Mouse (Mus musculus): Measurements from ENCODE around the gene Klc4.

Klc4 gene

GRCm38 (mm10) chr17:46645561-46646321, at the start of gene Klc4, which contains the start of gene Mrpl2:
TSS of gene Klc4 (minus strand) at chr17:46646022.
TSS of gene Mrpl2 (plus strand) at chr17:46646229.
- DNase-seq (ENCODE audit: low spot score), result peak; percentile 98

GRCm38 (mm10) chr17:46694517-46695063, 48.8 kb upstream of the Klc4 start:
- no peak for DNase-seq (ENCODE audit: low spot score)

- DNase-seq (ENCODE audit: low spot score), result no peak
These were observed 45.6 kb upstream of the Klc4 start for GRCm38 (mm10) chr17:46691390-46691789.

GRCm38 (mm10) chr17:46690665-46691064, 44.8 kb upstream of the Klc4 start:
- DNase-seq (ENCODE audit: low spot score), result no peak

- no peak for DNase-seq (ENCODE audit: low spot score)
These were observed 40.1 kb upstream of the Klc4 start for GRCm38 (mm10) chr17:46685913-46686312.

GRCm38 (mm10) chr17:46682654-46683389, 37.0 kb upstream of the Klc4 start:
- DNase-seq (ENCODE audit: low spot score), result no peak

- no peak for DNase-seq (ENCODE audit: low spot score)
These were observed 35.8 kb upstream of the Klc4 start for GRCm38 (mm10) chr17:46681466-46682118.

- DNase-seq (ENCODE audit: low spot score), result peak; percentile 90
These were observed 35.0 kb upstream of the Klc4 start, which contains the start of gene Klhdc3 for GRCm38 (mm10) chr17:46680760-46681373. TSS of gene Klhdc3 (minus strand) at chr17:46680914.

GRCm38 (mm10) chr17:46679843-46680759, 34.3 kb upstream of the Klc4 start:
- DNase-seq (ENCODE audit: low spot score), result no peak

- DNase-seq (ENCODE audit: low spot score), result no peak
These were observed 33.1 kb upstream of the Klc4 start for GRCm38 (mm10) chr17:46678911-46679310.

GRCm38 (mm10) chr17:46678416-46678815, 32.6 kb upstream of the Klc4 start, which contains the start of gene Mea1:
TSS of gene Mea1 (plus strand) at chr17:46678793.
- DNase-seq (ENCODE audit: low spot score), result no peak

- DNase-seq (ENCODE audit: low spot score), result no peak
These were observed 28.9 kb upstream of the Klc4 start for GRCm38 (mm10) chr17:46674530-46675283.

- DNase-seq (ENCODE audit: low spot score), result peak; percentile 75
These were observed 28.2 kb upstream of the Klc4 start, which contains the start of gene Rrp36 for GRCm38 (mm10) chr17:46673850-46674529. TSS of gene Rrp36 (minus strand) at chr17:46674352.

- DNase-seq (ENCODE audit: low spot score), result no peak
These were observed 24.1 kb upstream of the Klc4 start for GRCm38 (mm10) chr17:46669911-46670310.

- no peak for DNase-seq (ENCODE audit: low spot score)
These were observed 21.9 kb upstream of the Klc4 start for GRCm38 (mm10) chr17:46667712-46668111.

- DNase-seq (ENCODE audit: low spot score), result no peak
These were observed 16.9 kb upstream of the Klc4 start for GRCm38 (mm10) chr17:46662730-46663129.

GRCm38 (mm10) chr17:46661981-46662380, 16.2 kb upstream of the Klc4 start:
- no peak for DNase-seq (ENCODE audit: low spot score)

- no peak for DNase-seq (ENCODE audit: low spot score)
These were observed 15.5 kb upstream of the Klc4 start for GRCm38 (mm10) chr17:46661351-46661750.

GRCm38 (mm10) chr17:46656054-46656453, 10.2 kb upstream of the Klc4 start:
- no peak for DNase-seq (ENCODE audit: low spot score)
